Mouse (Mus musculus) hindbrain, embryonic 14.5 days (tissue): ENCODE data around the gene Apol6. TPM values are rescaled to one million over a fixed set of nuclear protein-coding genes. Genes with fewer than 3 reads are reported as not detected.

Experiments used
- ATAC-seq: fragments of 200-750 bp; cut with Nextera tagmentation; 2 replicates; pipeline ENCODE4 v1.8.0; 2017; ENCODE audit warnings: moderate number of reproducible peaks, mild to moderate bottlenecking, moderate TSS enrichment, moderate library complexity; ENCODE audit not compliant: low FRiP score
- DNase-seq: peaks from one replicate; pipeline ENCODE4 v3.0.0-alpha.2; 2015; ENCODE audit warnings: low spot score
- H3K27ac ChIP-seq: fragments of 300-500 bp; sonication (generic); 2 replicates; pipeline ENCODE4 v1.5.1; 2014; ENCODE audit warnings: mild to moderate bottlenecking, moderate library complexity
- H3K27me3 ChIP-seq: fragments of 300-500 bp; sonication (generic); 2 replicates; pipeline ENCODE4 v1.6.1; 2014; ENCODE audit warnings: mild to moderate bottlenecking, low read length, mixed read lengths; ENCODE audit not compliant: control insufficient read depth, insufficient read depth
- H3K36me3 ChIP-seq: fragments of 300-500 bp; sonication (generic); replicated peaks from 2 replicates; pipeline ENCODE4 v1.6.1; 2014; ENCODE audit not compliant: control insufficient read depth, insufficient read depth
- H3K4me1 ChIP-seq: fragments of 300-500 bp; sonication (generic); replicated peaks from 2 replicates; pipeline ENCODE4 v1.6.1; 2014; ENCODE audit warnings: antibody characterized with exemption, low read length, mixed read lengths; ENCODE audit not compliant: control insufficient read depth, insufficient read depth
- H3K4me2 ChIP-seq: fragments of 300-500 bp; sonication (generic); replicated peaks from 2 replicates; pipeline ENCODE4 v1.6.1; 2014; ENCODE audit warnings: mild to moderate bottlenecking, moderate library complexity
- H3K4me3 ChIP-seq: fragments of 300-500 bp; sonication (generic); replicated peaks from 2 replicates; pipeline ENCODE4 v1.5.1; 2014; ENCODE audit warnings: mild to moderate bottlenecking, low read length
- H3K9ac ChIP-seq: fragments of 300-500 bp; sonication (generic); 2 replicates; pipeline ENCODE4 v1.6.1; 2014
- H3K9me3 ChIP-seq: fragments of 300-500 bp; sonication (generic); 2 replicates; pipeline ENCODE4 v1.6.1; 2016; ENCODE audit warnings: low read length; ENCODE audit not compliant: control insufficient read depth
- WGBS: fragments of 180-500 bp; shearing (Covaris S2); extraction: QIAGEN DNeasy Blood & Tissue Kit; methylation state at CpG from one replicate; pipeline ENCODE4 v1.1.7; 2014; 5-methylcytosine and 5-hydroxymethylcytosine counted together
- polyA plus RNA-seq: library from polyadenylated mRNA; unstranded; fragments of >200 nt; fragmentation: Nextera tagmentation; extraction: Ambion mirVana; gene quantifications from 2 replicates; pipeline ENCODE4 v1.2.1, GENCODE M21; 2014

Apol6 gene
- polyA plus RNA-seq, 1 experiment from 2014 or later = not detected

DNA sequence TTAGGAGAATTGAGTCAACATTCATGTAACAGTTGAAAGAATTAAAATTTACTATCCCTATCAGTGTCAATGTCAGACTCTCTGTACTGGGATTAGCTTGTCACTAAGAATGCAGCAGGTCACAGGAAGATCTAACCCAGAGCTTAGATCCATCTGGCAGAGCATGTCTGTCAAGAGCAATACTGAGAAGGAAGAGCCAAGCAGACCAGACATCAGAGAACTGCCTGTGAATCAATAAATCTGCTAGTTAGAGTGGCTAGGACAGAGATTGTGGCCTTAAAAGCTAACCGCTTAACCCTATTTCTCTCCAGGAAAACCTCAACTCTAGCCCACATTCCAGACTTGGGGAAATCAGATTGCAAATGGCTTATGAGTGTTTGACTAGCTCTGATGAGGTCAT is 42.0 kb downstream of the Apol6 start:
- WGBS = 100% methylated on average over 1 of the region's 1 CpGs
- DNase-seq = no peak

DNA sequence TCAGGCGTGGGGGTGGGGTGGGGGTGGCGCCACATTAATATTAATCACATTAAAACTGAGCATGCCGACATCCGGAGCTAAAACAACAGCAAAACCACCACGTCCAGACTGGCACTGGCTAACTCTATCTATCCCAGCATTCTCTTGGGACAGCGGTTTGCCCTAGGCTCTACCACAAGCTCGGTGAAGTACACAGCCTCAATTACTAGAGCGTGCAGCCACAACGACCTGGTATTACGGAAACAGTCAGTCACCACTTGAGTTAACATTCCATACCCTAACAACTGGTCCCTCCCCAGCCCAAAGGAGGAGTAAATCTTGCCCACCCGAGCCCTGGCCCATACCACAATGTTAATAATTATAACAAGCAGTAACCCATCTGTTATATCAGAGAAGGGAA is 44.7 kb downstream of the Apol6 start:
- 45% methylated on average over 11 of the region's 11 CpGs for WGBS
- Histone ChIP-seq H3K27ac (0 out of 2 replicates have a peak overlapping the region, but pooled peaks have one; percentile 22), H3K4me1 (no peaks in the 10 kb centered on the region), H3K27me3 (no peaks in the 10 kb centered on the region), H3K4me3 (no peak overlapping the region), H3K36me3 (peaks cover 81% of the 10 kb centered on the region), H3K9me3 (no peaks in the 10 kb centered on the region), H3K4me2 (no peak overlapping the region), H3K9ac (no peak overlapping the region)
- no peak for DNase-seq
- ATAC-seq = no peak

More for the DNA sequence above, 42.0 kb downstream of the Apol6 start:
- H3K4me2 ChIP-seq = no peak overlapping the region
- H3K36me3 ChIP-seq = peaks cover 82% of the 10 kb centered on the region
- H3K4me3 ChIP-seq = no peak overlapping the region
- no peaks in the 10 kb centered on the region for H3K27me3 ChIP-seq
- H3K4me1 ChIP-seq = no peaks in the 10 kb centered on the region
- no peak overlapping the region for H3K9ac ChIP-seq
- H3K9me3 ChIP-seq = no peaks in the 10 kb centered on the region
- no peak for ATAC-seq
- H3K27ac ChIP-seq = no peak overlapping the region

GRCm38 (mm10) chr15:77090531-77090930 is 46.0 kb downstream of the Apol6 start:
- peaks cover 81% of the 10 kb centered on the region for H3K36me3 ChIP-seq
- no peak overlapping the region for H3K27ac ChIP-seq

DNA sequence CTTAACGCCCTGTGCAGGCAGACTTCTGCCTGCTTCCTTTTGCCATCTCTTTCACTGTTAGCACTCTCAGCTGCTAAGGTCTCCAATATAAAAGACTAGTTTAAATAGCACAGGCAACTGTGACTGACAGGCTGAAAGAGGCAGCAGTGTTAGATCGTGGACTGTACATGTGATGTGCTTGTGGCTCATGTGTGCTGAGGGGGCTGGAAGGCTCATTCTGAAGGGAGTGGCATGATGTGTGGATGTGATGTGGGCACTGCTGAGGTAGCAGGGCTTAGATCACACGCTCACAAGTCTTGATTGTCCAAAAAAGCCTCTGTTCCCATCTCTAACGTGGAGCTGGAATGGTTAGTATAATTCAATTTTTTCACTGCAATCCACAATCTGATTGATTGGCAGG is 46.9 kb downstream of the Apol6 start:
- Histone ChIP-seq H3K9me3 (no peaks in the 10 kb centered on the region), H3K4me1 (no peaks in the 10 kb centered on the region), H3K4me3 (no peak overlapping the region), H3K27me3 (no peaks in the 10 kb centered on the region), H3K4me2 (no peak overlapping the region), H3K27ac (no peak overlapping the region), H3K36me3 (peaks cover 81% of the 10 kb centered on the region), H3K9ac (no peak overlapping the region)
- 84% methylated on average over 4 of the region's 4 CpGs for WGBS
- DNase-seq (no peak), ATAC-seq (no peak)

More at GRCm38 (mm10) chr15:77090531-77090930, 46.0 kb downstream of the Apol6 start:
- ATAC-seq (no peak), DNase-seq (no peak)
- Histone ChIP-seq H3K9ac (no peak overlapping the region), H3K27me3 (no peaks in the 10 kb centered on the region), H3K4me1 (no peaks in the 10 kb centered on the region), H3K4me3 (no peak overlapping the region), H3K4me2 (no peak overlapping the region), H3K9me3 (no peaks in the 10 kb centered on the region)
- 88% methylated on average over 5 of the region's 5 CpGs for WGBS

DNA sequence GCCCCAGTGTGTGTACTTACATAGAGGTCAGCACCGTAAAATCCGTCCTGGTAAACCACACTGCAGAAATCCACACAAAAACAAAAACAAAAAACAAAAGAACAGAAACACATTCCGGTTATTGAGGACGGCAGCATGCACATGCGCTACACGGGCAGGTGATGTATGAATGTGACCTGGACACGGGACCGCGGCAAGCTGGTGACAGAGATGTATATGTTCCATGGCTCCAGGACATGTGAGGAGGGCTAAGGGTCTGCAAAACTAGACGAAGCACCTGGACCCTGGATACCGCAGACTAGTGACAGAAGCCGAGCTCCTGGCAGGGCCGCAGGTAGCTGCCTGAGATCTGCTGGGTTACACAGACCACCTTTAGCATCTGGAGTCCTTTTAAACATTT is 49.9 kb downstream of the Apol6 start:
- H3K9me3 ChIP-seq = no peaks in the 10 kb centered on the region
- WGBS = 96% methylated on average over 13 of the region's 13 CpGs
- H3K36me3 ChIP-seq = peaks cover 90% of the 10 kb centered on the region
- ATAC-seq (no peak), DNase-seq (no peak)
- no peaks in the 10 kb centered on the region for H3K27me3 ChIP-seq
- no peak overlapping the region for H3K27ac ChIP-seq
- no peak overlapping the region for H3K4me3 ChIP-seq
- no peaks in the 10 kb centered on the region for H3K4me1 ChIP-seq
- no peak overlapping the region for H3K9ac ChIP-seq
- no peak overlapping the region for H3K4me2 ChIP-seq

- peaks cover 94% of the 10 kb centered on the region for H3K36me3 ChIP-seq
- WGBS = 100% methylated on average over 1 of the region's 1 CpGs
- H3K27me3 ChIP-seq = no peaks in the 10 kb centered on the region
- H3K27ac ChIP-seq = no peak overlapping the region
- no peak for DNase-seq
- H3K4me1 ChIP-seq = no peaks in the 10 kb centered on the region
- no peak for ATAC-seq
- no peaks in the 10 kb centered on the region for H3K9me3 ChIP-seq
- H3K9ac ChIP-seq = no peak overlapping the region
- no peak overlapping the region for H3K4me3 ChIP-seq
- H3K4me2 ChIP-seq = no peak overlapping the region
Observed at GRCm38 (mm10) chr15:77095216-77095615, 50.7 kb downstream of the Apol6 start.

- DNase-seq (no peak), ATAC-seq (no peak)
- H3K27me3 ChIP-seq = no peaks in the 10 kb centered on the region
- H3K4me2 ChIP-seq = no peak overlapping the region
- H3K4me1 ChIP-seq = no peaks in the 10 kb centered on the region
- WGBS = 91% methylated on average over 6 of the region's 6 CpGs
- H3K27ac ChIP-seq = no peak overlapping the region
- no peaks in the 10 kb centered on the region for H3K9me3 ChIP-seq
- peaks cover 94% of the 10 kb centered on the region for H3K36me3 ChIP-seq
- no peak overlapping the region for H3K4me3 ChIP-seq
- H3K9ac ChIP-seq = no peak overlapping the region
Observed at GRCm38 (mm10) chr15:77097358-77097757, 52.8 kb downstream of the Apol6 start.

- H3K9me3 ChIP-seq = no peaks in the 10 kb centered on the region
- H3K4me1 ChIP-seq = no peaks in the 10 kb centered on the region
- DNase-seq = no peak
- no peak overlapping the region for H3K9ac ChIP-seq
- no peak overlapping the region for H3K4me3 ChIP-seq
- H3K4me2 ChIP-seq = no peak overlapping the region
- WGBS = 81% methylated on average over 3 of the region's 3 CpGs
- H3K27me3 ChIP-seq = no peaks in the 10 kb centered on the region
- H3K36me3 ChIP-seq = peaks cover 75% of the 10 kb centered on the region
- H3K27ac ChIP-seq = no peak overlapping the region
- ATAC-seq = no peak
Observed at GRCm38 (mm10) chr15:77099756-77100155, 55.2 kb downstream of the Apol6 start.

DNA sequence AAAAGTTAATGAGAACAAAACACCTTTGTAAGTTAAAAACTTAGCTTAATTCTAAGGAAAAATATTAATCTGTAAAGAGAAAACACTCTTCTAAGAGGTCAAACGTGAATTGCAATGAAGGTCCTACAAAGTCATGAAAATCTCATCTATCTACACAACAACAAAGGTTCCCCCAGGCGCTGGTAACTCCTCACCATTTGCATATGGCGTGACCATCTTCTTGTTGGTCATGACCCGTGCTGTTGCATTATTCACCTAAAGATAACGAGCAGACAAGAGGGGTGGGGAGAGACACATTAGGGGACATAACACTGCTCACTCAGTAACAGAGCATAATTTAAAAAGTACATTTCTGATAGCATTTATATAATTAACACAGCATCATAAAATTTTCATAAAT is 58.2 kb downstream of the Apol6 start:
- Histone ChIP-seq H3K27me3 (no peaks in the 10 kb centered on the region), H3K27ac (no peak overlapping the region), H3K4me1 (no peaks in the 10 kb centered on the region), H3K4me3 (no peak overlapping the region), H3K36me3 (peaks cover 64% of the 10 kb centered on the region), H3K9me3 (no peaks in the 10 kb centered on the region), H3K9ac (no peak overlapping the region), H3K4me2 (no peak overlapping the region)
- 59% methylated on average over 5 of the region's 5 CpGs for WGBS
- DNase-seq (no peak), ATAC-seq (no peak)
